Mouse (Mus musculus) heart, postnatal 0 days (tissue): Measurements from ENCODE around the gene Bace2.

Experiments
- CTCF ChIP-seq: IDR thresholded peaks from 2 replicates; pipeline ENCODE4 v1.5.1; 2016; ENCODE audit warnings: antibody characterized with exemption, control low read depth, low read depth
- EP300 ChIP-seq: IDR thresholded peaks from 2 replicates; pipeline ENCODE4 v1.6.1; 2016; ENCODE audit warnings: antibody characterized with exemption, low read depth

DNA sequence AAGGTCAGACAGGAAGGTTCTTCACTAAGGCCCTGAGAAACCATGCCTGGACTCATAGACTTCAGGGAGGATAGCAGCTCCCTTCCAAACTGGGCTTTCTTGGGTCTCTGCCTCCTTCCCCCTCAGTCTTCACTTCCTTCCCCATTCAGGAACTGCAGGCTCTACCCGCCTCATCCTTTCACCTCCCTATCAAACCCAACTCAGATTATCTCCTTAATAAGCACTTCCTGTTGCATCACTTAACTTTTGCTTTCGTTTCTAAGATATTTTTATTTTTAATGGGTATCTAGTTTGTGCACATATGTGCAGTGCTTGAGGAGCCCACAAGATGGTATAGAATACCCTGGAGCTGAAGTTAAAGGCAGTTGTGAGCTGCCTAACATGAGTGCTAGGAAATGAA is 122.1 kb downstream of the Bace2 start:
- TF ChIP-seq CTCF (no peak), EP300 (no peak)
